Mouse (Mus musculus) MEL (cell line): ENCODE data around the gene Palld. TPM values are rescaled to one million over a fixed set of nuclear protein-coding genes. Genes with fewer than 3 reads are reported as not detected.

Experiments
- DNase-seq: peaks from one replicate; pipeline ENCODE4 v3.0.0; 2011; ENCODE audit warnings: low read depth, low spot score
- H3K27ac ChIP-seq: 2 replicates; pipeline ENCODE4 v1.5.1; 2012; ENCODE audit warnings: low read depth, mild to moderate bottlenecking, control low read depth, low read length, moderate library complexity; ENCODE audit not compliant: control insufficient read depth
- H3K27me3 ChIP-seq, 2 experiments: fragments of 150-350 bp in 1 of 2; sonication (generic) in 1 of 2; 2 replicates each; pipeline ENCODE4 v1.6.1; 2012; ENCODE audit warnings: low read length in 2 of 2, mild to moderate bottlenecking in 2 of 2, improper control_type of control experiment in 1 of 2, moderate library complexity in 1 of 2; ENCODE audit not compliant: insufficient read depth in 2 of 2, control insufficient read depth in 1 of 2
- H3K36me3 ChIP-seq, 2 experiments: 2 replicates each; pipeline ENCODE4 v1.6.1; 2012 to 2014; ENCODE audit warnings: low read length in 2 of 2, improper control_type of control experiment in 1 of 2, inconsistent platforms in 1 of 2, mild to moderate bottlenecking in 1 of 2; ENCODE audit not compliant: insufficient read depth in 2 of 2, control insufficient read depth in 1 of 2
- H3K4me1 ChIP-seq, 2 experiments: fragments of 150-350 bp in 1 of 2; sonication (generic) in 1 of 2; 2 replicates each; pipeline ENCODE4 v1.6.1; 2012; ENCODE audit warnings: low read length in 2 of 2, improper control_type of control experiment in 1 of 2, mild to moderate bottlenecking in 1 of 2; ENCODE audit not compliant: insufficient read depth in 2 of 2, control insufficient read depth in 1 of 2
- H3K4me3 ChIP-seq, 2 experiments: fragments of 150-350 bp in 1 of 2; sonication (generic) in 1 of 2; 2 replicates each; pipeline ENCODE4 v1.5.1; 2012; ENCODE audit warnings: low read depth in 2 of 2, low read length in 2 of 2, mild to moderate bottlenecking in 2 of 2, moderate library complexity in 2 of 2, control low read depth in 1 of 2, improper control_type of control experiment in 1 of 2; ENCODE audit not compliant: control insufficient read depth in 1 of 2, insufficient read depth in 1 of 2
- H3K79me2 ChIP-seq: 2 replicates; pipeline ENCODE4 v1.6.1; 2012; ENCODE audit warnings: mild to moderate bottlenecking, low read length, moderate library complexity; ENCODE audit not compliant: control insufficient read depth, poor library complexity, insufficient read depth
- H3K9ac ChIP-seq: 2 replicates; pipeline ENCODE4 v1.6.1; 2012; ENCODE audit warnings: low read depth, mild to moderate bottlenecking, control low read depth, low read length, moderate library complexity; ENCODE audit not compliant: control insufficient read depth, poor library complexity, severe bottlenecking
- H3K9me3 ChIP-seq: fragments of 150-350 bp; sonication (generic); replicated peaks from 2 replicates; pipeline ENCODE4 v1.6.1; 2012; ENCODE audit warnings: mild to moderate bottlenecking, low read length, improper control_type of control experiment, moderate library complexity; ENCODE audit not compliant: insufficient read depth
- BHLHE40 ChIP-seq: IDR thresholded peaks from 2 replicates; pipeline ENCODE4 v1.6.1; 2012; ENCODE audit warnings: low read depth, mild to moderate bottlenecking, inconsistent platforms, low read length, improper control_type of control experiment, borderline replicate concordance
- CHD2 ChIP-seq: IDR thresholded peaks from 2 replicates; pipeline ENCODE4 v1.6.1; 2011; ENCODE audit warnings: low read length, improper control_type of control experiment
- E2F4 ChIP-seq: IDR thresholded peaks from 2 replicates; pipeline ENCODE4 v1.6.1; 2011; ENCODE audit warnings: low read depth, low read length, improper control_type of control experiment, borderline replicate concordance
- EP300 ChIP-seq, 2 experiments: IDR thresholded peaks; 2 replicates each; pipeline ENCODE4 v1.6.1; 2011; ENCODE audit warnings: improper control_type of control experiment in 2 of 2, low read length in 2 of 2, low read depth in 1 of 2, mild to moderate bottlenecking in 1 of 2
- ETS1 ChIP-seq: IDR thresholded peaks from 2 replicates; pipeline ENCODE4 v1.6.1; 2012; ENCODE audit warnings: low read depth, mild to moderate bottlenecking, inconsistent platforms, low read length, improper control_type of control experiment, moderate library complexity
- GABPA ChIP-seq: IDR thresholded peaks from 2 replicates; pipeline ENCODE4 v1.6.1; 2012; ENCODE audit warnings: low read depth, mild to moderate bottlenecking, inconsistent platforms, low read length, improper control_type of control experiment, moderate library complexity
- GATA1 ChIP-seq: IDR thresholded peaks from 2 replicates; pipeline ENCODE4 v1.6.1; 2011; ENCODE audit warnings: low read depth, low read length, improper control_type of control experiment
- KAT2A ChIP-seq: conservative IDR thresholded peaks from 2 replicates; pipeline ENCODE4 v1.6.1; 2012; ENCODE audit warnings: low read depth, low read length, improper control_type of control experiment, inconsistent platforms
- MAFK ChIP-seq: IDR thresholded peaks from 2 replicates; pipeline ENCODE4 v1.6.1; 2011; ENCODE audit warnings: low read depth, mild to moderate bottlenecking, low read length, improper control_type of control experiment, borderline replicate concordance
- MAX ChIP-seq: IDR thresholded peaks from 2 replicates; pipeline ENCODE4 v1.6.1; 2011; ENCODE audit warnings: low read length, improper control_type of control experiment
- MXI1 ChIP-seq: IDR thresholded peaks from 2 replicates; pipeline ENCODE4 v1.6.1; 2011; ENCODE audit warnings: mild to moderate bottlenecking, low read depth, low read length, improper control_type of control experiment
- MYB ChIP-seq: IDR thresholded peaks from 2 replicates; pipeline ENCODE4 v1.6.1; 2011; ENCODE audit warnings: mild to moderate bottlenecking, low read depth, low read length, improper control_type of control experiment
- MYC ChIP-seq: IDR thresholded peaks from 2 replicates; pipeline ENCODE4 v1.6.1; 2011; ENCODE audit warnings: low read depth, mild to moderate bottlenecking, low read length, improper control_type of control experiment, moderate library complexity
- NRF1 ChIP-seq: IDR thresholded peaks from 2 replicates; pipeline ENCODE4 v1.6.1; 2014; ENCODE audit warnings: low read depth, mild to moderate bottlenecking, inconsistent platforms, low read length, improper control_type of control experiment, moderate library complexity; ENCODE audit not compliant: poor library complexity, insufficient read depth, severe bottlenecking
- POLR2A ChIP-seq, 2 experiments: IDR thresholded peaks; 2 replicates each; pipeline ENCODE4 v1.6.1; 2011 to 2012; ENCODE audit warnings: low read length in 2 of 2, mild to moderate bottlenecking in 2 of 2, control low read depth in 1 of 2, improper control_type of control experiment in 1 of 2, low read depth in 1 of 2, moderate library complexity in 1 of 2; ENCODE audit not compliant: control insufficient read depth in 1 of 2, insufficient read depth in 1 of 2, poor library complexity in 1 of 2
- POLR2AphosphoS5 ChIP-seq: IDR thresholded peaks from 2 replicates; pipeline ENCODE4 v1.6.1; 2012; ENCODE audit warnings: low read depth, borderline replicate concordance, mild to moderate bottlenecking, inconsistent platforms, low read length, moderate library complexity, mixed read lengths
- SMC3 ChIP-seq: IDR thresholded peaks from 2 replicates; pipeline ENCODE4 v1.6.1; 2011; ENCODE audit warnings: low read depth, low read length, improper control_type of control experiment
- TAL1 ChIP-seq: IDR thresholded peaks from 2 replicates; pipeline ENCODE4 v1.6.1; 2012; ENCODE audit warnings: mild to moderate bottlenecking, inconsistent platforms, low read length, moderate library complexity, mixed read lengths
- TBP ChIP-seq: IDR thresholded peaks from 2 replicates; pipeline ENCODE4 v1.8.0; 2011; ENCODE audit warnings: low read depth, low read length, improper control_type of control experiment
- TCF12 ChIP-seq: IDR thresholded peaks from 2 replicates; pipeline ENCODE4 v1.6.1; 2014; ENCODE audit warnings: low read depth, mild to moderate bottlenecking, inconsistent platforms, low read length, improper control_type of control experiment, moderate library complexity
- USF1 ChIP-seq: IDR thresholded peaks from 2 replicates; pipeline ENCODE4 v1.6.1; 2014; ENCODE audit warnings: low read depth, mild to moderate bottlenecking, inconsistent platforms, low read length, improper control_type of control experiment, moderate library complexity
- ZKSCAN1 ChIP-seq: IDR thresholded peaks from 2 replicates; pipeline ENCODE4 v1.6.1; 2012; ENCODE audit warnings: low read depth, mild to moderate bottlenecking, inconsistent platforms, low read length, improper control_type of control experiment, moderate library complexity
- polyA plus RNA-seq, 2 experiments: library from polyadenylated mRNA; stranded (reverse) in 1 of 2; unstranded in 1 of 2; fragments of >175 nt in 1 of 2; fragments of >200 nt in 1 of 2; gene quantifications; 2 replicates each; pipeline versions ENCODE4 v1.2.1 to v1.2.4; 2012; ENCODE audit warnings: low replicate concordance in 2 of 2, low read depth in 1 of 2; ENCODE audit not compliant: insufficient read length in 2 of 2, insufficient read depth in 1 of 2, missing spikeins in 1 of 2
- total RNA-seq: library from RNA; depleted of rRNA; stranded (reverse); fragments of 300-350 nt; gene quantifications from 2 replicates; pipeline ENCODE4 v1.2.3, GENCODE M21; 2012

Palld gene
- total and polyA plus RNA-seq, 3 experiments, result 0.23 to 1.9 TPM; not detected in 1

GRCm38 (mm10) chr8:61517502-61518185, 384.8 kb downstream of the Palld start (continued):
- TF ChIP-seq E2F4 (no peak), MAX (peak; percentile 50; the same call in 1 of the 2 replicates)

GRCm38 (mm10) chr8:61516745-61517501, 385.6 kb downstream of the Palld start:
- no peak for TF ChIP-seq MYB
- TF ChIP-seq ETS1, result no peak
- no peak for TF ChIP-seq POLR2A (IDR thresholded peaks at IDR 0.05; ENCODE audit: control insufficient read depth in 1 of 2, insufficient read depth in 1 of 2, low read depth in 1 of 2, low read length in 2 of 2, poor library complexity in 1 of 2)
- TF ChIP-seq MYC, result no peak
- no peak for TF ChIP-seq ZKSCAN1
- TF ChIP-seq GATA1, result no peak
- no peak for TF ChIP-seq BHLHE40
- TF ChIP-seq MXI1, result no peak
- TF ChIP-seq GABPA, result no peak
- TF ChIP-seq KAT2A, result no peak
- no peak for TF ChIP-seq NRF1
- TF ChIP-seq TCF12, result no peak
- TF ChIP-seq TAL1, result no peak
- no peak for TF ChIP-seq EP300 (IDR thresholded peaks at IDR 0.05; ENCODE audit: low read depth in 1 of 2, low read length in 2 of 2)
- no peak for TF ChIP-seq SMC3
- TF ChIP-seq POLR2AphosphoS5, result no peak
- TF ChIP-seq MAFK, result no peak
- TF ChIP-seq TBP, result no peak
- no peak for TF ChIP-seq USF1
- no peak for TF ChIP-seq CHD2
- H3K4me3 ChIP-seq, result peak overlapping the region; percentile 62 to 81
- peak overlapping the region; percentile 66; the same call in 1 of the 2 replicates for H3K9ac ChIP-seq
- H3K36me3 ChIP-seq, result peaks cover 0 to 9% of the 10 kb centered on the region in 2 experiments; a peak in 2 of 4 replicates
- DNase-seq, result peak; percentile 4
- H3K4me1 ChIP-seq, result peaks cover 5 to 6% of the 10 kb centered on the region in 2 experiments
- no peaks in the 10 kb centered on the region for H3K79me2 ChIP-seq
- H3K27me3 ChIP-seq, result no peaks in the 10 kb centered on the region
- no peaks in the 10 kb centered on the region for H3K9me3 ChIP-seq
- no peak overlapping the region for H3K27ac ChIP-seq
